Mouse (Mus musculus) cerebellum, adult 11 months (tissue): ENCODE results near the gene Cpne5.
"Not testable (repeated sequence)": the region's sequence is repeated elsewhere in the genome, so short reads cannot be mapped to it uniquely, and the experiment has no call there.

ENCODE experiments used
- DNase-seq: peaks from one replicate; pipeline ENCODE4 v3.0.0; 2022

The Cpne5 gene

GRCm38 (mm10) chr17:29123578-29124174, 114.3 kb downstream of the Cpne5 start:
- no peak for DNase-seq

- DNase-seq, result no peak
Measured at GRCm38 (mm10) chr17:29122817-29123216, 115.2 kb downstream of the Cpne5 start.

- DNase-seq, result no peak
Measured at GRCm38 (mm10) chr17:29120666-29121065, 117.3 kb downstream of the Cpne5 start.

GRCm38 (mm10) chr17:29118057-29118456, 119.9 kb downstream of the Cpne5 start:
- DNase-seq, result no peak

- DNase-seq, result no peak
Measured at GRCm38 (mm10) chr17:29117006-29117648, 120.8 kb downstream of the Cpne5 start.

- no peak for DNase-seq
Measured at GRCm38 (mm10) chr17:29116023-29116422, 121.9 kb downstream of the Cpne5 start.

- DNase-seq, result no peak
Measured at GRCm38 (mm10) chr17:29113591-29114352, 124.2 kb downstream of the Cpne5 start, which contains the start of gene Rab44. Rab44 (plus strand) TSS chr17:29114145.

- no peak for DNase-seq
Measured at GRCm38 (mm10) chr17:29111332-29111731, 126.6 kb downstream of the Cpne5 start.

- DNase-seq, result not testable (repeated sequence)
Measured at GRCm38 (mm10) chr17:29110356-29110755, 127.6 kb downstream of the Cpne5 start.
